Mouse (Mus musculus) heart, adult 2 months (tissue): ENCODE data around the gene Ppp1r10. TPM values are rescaled to one million over a fixed set of nuclear protein-coding genes. Genes with fewer than 3 reads are reported as not detected.

Source experiments
- DNase-seq, 2 experiments: peaks; one replicate each; pipeline ENCODE4 v3.0.0; 2021
- H3K27ac ChIP-seq: fragments of 200-600 bp; 2 replicates; pipeline ENCODE4 v1.8.1; 2022
- H3K27me3 ChIP-seq: fragments of 200-500 bp; 2 replicates; pipeline ENCODE4 v1.6.1; 2012; ENCODE audit warnings: mild to moderate bottlenecking, low read length, inconsistent platforms, mixed read lengths; ENCODE audit not compliant: control insufficient read depth, insufficient read depth
- H3K36me3 ChIP-seq: fragments of 200-500 bp; 2 replicates; pipeline ENCODE4 v1.6.1; 2012; ENCODE audit warnings: low read length, inconsistent platforms; ENCODE audit not compliant: control insufficient read depth, insufficient read depth
- H3K4me1 ChIP-seq: fragments of 200-500 bp; 2 replicates; pipeline ENCODE4 v1.6.1; 2011; ENCODE audit warnings: low read length; ENCODE audit not compliant: control insufficient read depth, insufficient read depth
- H3K4me3 ChIP-seq: fragments of 200-600 bp; 2 replicates; pipeline ENCODE4 v1.8.1; 2022
- H3K79me2 ChIP-seq: fragments of 200-500 bp; replicated peaks from 2 replicates; pipeline ENCODE4 v1.6.1; 2012; ENCODE audit warnings: mild to moderate bottlenecking, inconsistent platforms, low read length, moderate library complexity, mixed read lengths; ENCODE audit not compliant: control insufficient read depth, insufficient read depth
- H3K9ac ChIP-seq: fragments of 200-500 bp; 2 replicates; pipeline ENCODE4 v1.6.1; 2012; ENCODE audit warnings: low read depth, mild to moderate bottlenecking, control low read depth, inconsistent platforms, low read length, mixed read lengths
- CTCF ChIP-seq: fragments of 200-600 bp; IDR thresholded peaks from 2 replicates; pipeline ENCODE4 v1.8.1; 2022; ENCODE audit warnings: antibody characterized with exemption, mild to moderate bottlenecking, moderate library complexity
- EP300 ChIP-seq: fragments of 200-500 bp; IDR thresholded peaks from 2 replicates; pipeline ENCODE4 v1.6.1; 2011; ENCODE audit warnings: low read depth, low read length, control low read depth; ENCODE audit not compliant: insufficient read depth
- POLR2A ChIP-seq: fragments of 200-500 bp; IDR thresholded peaks from 2 replicates; pipeline ENCODE4 v1.6.1; 2011; ENCODE audit warnings: mild to moderate bottlenecking, low read depth, low read length, control low read depth; ENCODE audit not compliant: insufficient read depth
- WGBS: fragments of 180-500 bp; shearing (Covaris S2); methylation state at CpG from one replicate; pipeline ENCODE4 v1.1.7; 2018; 5-methylcytosine and 5-hydroxymethylcytosine counted together
- intact Hi-C: fragments of 180-260 bp; cut with DNase I; formaldehyde crosslinking; loops from one replicate; pipeline ENCODE4 v1.15.1; 2025
- polyA plus RNA-seq: library from polyadenylated mRNA; depleted of rRNA; stranded (reverse); fragments of >200 nt; gene quantifications from 2 replicates; pipeline ENCODE4 v1.2.3, GENCODE M21; 2012
- total RNA-seq, 2 experiments: library from RNA; stranded (reverse); gene quantifications; 2 replicates each; pipeline ENCODE4 v1.2.3; 2021

Gene Ppp1r10
- total and polyA plus RNA-seq, 3 experiments: 18.1 to 40.9 (median 26.4) TPM

GRCm38 (mm10) chr17:35900636-35901035 lies 15.6 kb upstream of the Ppp1r10 start:
- no peak overlapping the region for H3K27ac ChIP-seq
- H3K4me3 ChIP-seq: no peak overlapping the region
- no peaks in the 10 kb centered on the region for H3K79me2 ChIP-seq
- TF ChIP-seq CTCF (no peak), POLR2A (no peak), EP300 (no peak)
- no peak overlapping the region for H3K9ac ChIP-seq
- no peaks in the 10 kb centered on the region for H3K36me3 ChIP-seq
- no peak for DNase-seq
- no peaks in the 10 kb centered on the region for H3K27me3 ChIP-seq
- 66% methylated on average over 3 of the region's 3 CpGs for WGBS
- peaks cover 7% of the 10 kb centered on the region for H3K4me1 ChIP-seq
- intact Hi-C loops: no loop called here

DNA sequence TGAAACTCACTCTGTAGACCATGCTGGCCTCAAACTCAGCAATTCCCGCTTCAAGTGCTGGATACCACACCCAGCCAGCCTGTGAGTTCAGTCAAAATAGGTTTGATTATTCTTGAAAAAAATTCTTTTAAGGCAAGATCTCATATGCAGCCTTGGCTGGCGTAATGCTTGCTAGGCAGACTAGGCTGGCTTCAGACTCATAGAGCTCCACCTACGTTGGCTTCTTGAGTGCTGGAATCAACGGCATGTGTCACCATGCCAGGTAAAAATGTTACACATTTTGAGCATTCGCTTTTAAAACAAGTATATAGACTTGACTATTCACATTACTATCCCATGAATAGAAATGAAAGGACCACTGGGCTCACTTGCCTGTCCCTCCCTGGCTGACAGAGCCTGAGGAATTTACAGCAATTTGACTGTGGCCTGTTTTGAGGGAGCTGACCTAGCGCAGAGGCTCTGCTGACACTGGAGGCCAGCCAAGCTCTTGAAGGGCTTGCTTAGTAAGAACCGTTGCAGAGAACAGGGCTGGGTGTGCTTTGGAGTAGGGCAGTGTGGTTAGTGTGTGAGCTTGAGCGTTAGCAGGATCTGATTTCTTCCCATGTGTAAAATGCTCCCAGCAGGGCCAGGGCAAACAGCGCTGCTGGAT lies 12.8 kb upstream of the Ppp1r10 start:
- Histone ChIP-seq H3K4me1 (peaks cover 2% of the 10 kb centered on the region; the same call in 1 of the 2 replicates), H3K9ac (no peak overlapping the region), H3K27me3 (no peaks in the 10 kb centered on the region), H3K79me2 (no peaks in the 10 kb centered on the region), H3K4me3 (no peak overlapping the region), H3K27ac (peak overlapping the region; percentile 40), H3K36me3 (no peaks in the 10 kb centered on the region)
- TF ChIP-seq EP300: no peak
- TF ChIP-seq CTCF: no peak
- no peak for TF ChIP-seq POLR2A
- peak; percentile 51 to 69 for DNase-seq
- intact Hi-C loops: no loop called here
- 56% methylated on average over 9 of the region's 9 CpGs for WGBS

DNA sequence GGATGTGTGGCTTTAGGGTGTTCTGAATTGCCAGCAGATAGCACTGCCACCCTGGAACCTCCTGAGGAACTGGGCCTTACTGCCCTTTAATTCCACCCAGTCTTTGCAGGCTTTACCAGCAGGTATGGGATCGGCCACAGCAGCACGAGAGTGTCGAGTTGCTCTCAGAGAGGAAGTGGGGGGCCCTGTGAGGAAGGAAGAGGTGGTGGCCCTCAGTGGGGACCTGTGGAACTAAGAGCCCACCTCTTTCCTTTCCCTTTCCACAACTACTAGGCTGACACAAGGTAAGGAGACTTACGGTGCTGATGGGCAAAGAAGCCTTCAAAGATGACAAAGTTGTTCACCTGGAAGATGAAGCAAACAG lies 12.3 kb upstream of the Ppp1r10 start:
- Histone ChIP-seq H3K27ac (peak overlapping the region; percentile 40), H3K79me2 (no peaks in the 10 kb centered on the region), H3K27me3 (no peaks in the 10 kb centered on the region), H3K4me1 (peaks cover 2% of the 10 kb centered on the region; the same call in 1 of the 2 replicates), H3K9ac (no peak overlapping the region), H3K4me3 (no peak overlapping the region), H3K36me3 (no peaks in the 10 kb centered on the region)
- WGBS: 33% methylated on average over 4 of the region's 4 CpGs
- TF ChIP-seq EP300: no peak
- no peak for TF ChIP-seq CTCF
- TF ChIP-seq POLR2A: no peak
- DNase-seq: no peak
- intact Hi-C loops: no loop called here

- no peak overlapping the region for H3K4me3 ChIP-seq
- H3K9ac ChIP-seq: no peak overlapping the region
- no peak for DNase-seq
- intact Hi-C loops: no loop called here
- 94% methylated on average over 1 of the region's 1 CpGs for WGBS
- no peaks in the 10 kb centered on the region for H3K27me3 ChIP-seq
- no peaks in the 10 kb centered on the region for H3K36me3 ChIP-seq
- TF ChIP-seq CTCF (no peak), EP300 (no peak), POLR2A (no peak)
- H3K27ac ChIP-seq: no peak overlapping the region
- H3K79me2 ChIP-seq: no peaks in the 10 kb centered on the region
- peaks cover 2% of the 10 kb centered on the region for H3K4me1 ChIP-seq
These were observed 10.6 kb upstream of the Ppp1r10 start for GRCm38 (mm10) chr17:35905587-35905986.

GRCm38 (mm10) chr17:35907609-35908008 lies 8.6 kb upstream of the Ppp1r10 start:
- TF ChIP-seq EP300 (no peak), POLR2A (no peak), CTCF (peak; percentile 53)
- Histone ChIP-seq H3K79me2 (no peaks in the 10 kb centered on the region), H3K36me3 (no peaks in the 10 kb centered on the region), H3K27me3 (no peaks in the 10 kb centered on the region), H3K27ac (no peak overlapping the region), H3K4me3 (no peak overlapping the region), H3K4me1 (peaks cover 2% of the 10 kb centered on the region), H3K9ac (no peak overlapping the region)
- intact Hi-C loops: loop anchor here (2.0 kb wide), 1 partner anchor 77 kb away; no protein-coding TSS in a partner anchor
- 66% methylated on average over 2 of the region's 2 CpGs for WGBS
- no peak for DNase-seq

DNA sequence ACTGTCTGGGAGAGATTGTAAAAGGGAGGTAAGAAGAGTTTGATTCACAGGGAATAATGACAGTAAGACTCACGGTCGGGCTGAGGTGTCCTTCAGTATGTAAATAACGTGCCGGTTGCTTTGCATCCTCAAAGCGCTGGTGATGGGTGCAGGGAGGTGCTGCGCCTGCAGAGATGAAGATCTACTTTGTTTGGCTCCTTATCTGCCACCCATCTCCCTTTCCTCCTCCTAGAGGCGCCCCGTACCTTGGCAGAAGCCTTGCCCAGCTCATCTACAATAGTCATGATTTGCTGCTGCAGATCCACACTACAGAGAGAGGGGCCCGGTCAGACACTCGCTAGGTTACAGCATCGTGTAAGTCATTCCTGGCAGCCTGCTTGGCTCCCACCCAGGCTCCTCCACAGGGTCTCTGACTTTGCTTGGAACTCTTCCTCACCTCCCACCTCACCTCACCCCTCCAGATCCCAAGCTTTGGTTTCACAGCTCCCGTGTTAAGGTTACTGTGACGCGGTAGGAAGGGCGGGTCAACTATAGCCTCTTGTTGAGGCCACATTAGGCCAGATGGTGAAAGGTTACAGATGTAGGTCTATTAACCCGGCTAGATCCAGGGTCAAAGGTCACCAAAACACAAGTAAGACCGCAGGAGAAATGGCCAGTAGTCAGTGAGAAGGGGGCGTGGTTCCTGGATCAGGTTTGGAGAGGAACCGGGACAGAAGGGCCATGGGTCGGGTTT lies 6.9 kb upstream of the Ppp1r10 start:
- Histone ChIP-seq H3K27me3 (no peaks in the 10 kb centered on the region), H3K4me1 (no peaks in the 10 kb centered on the region; the same call in none of the 2 replicates), H3K27ac (peak overlapping the region; percentile 59), H3K9ac (peak overlapping the region; percentile 8), H3K36me3 (no peaks in the 10 kb centered on the region), H3K4me3 (peak overlapping the region; percentile 79), H3K79me2 (no peaks in the 10 kb centered on the region)
- 25% methylated on average over 20 of the region's 20 CpGs for WGBS
- TF ChIP-seq CTCF: no peak
- TF ChIP-seq POLR2A: no peak
- TF ChIP-seq EP300: no peak
- peak in 1 of 2 experiments; percentile 20 for DNase-seq
- intact Hi-C loops: loop anchor here (2.0 kb wide), 1 partner anchor 79 kb away; no protein-coding TSS in a partner anchor
